Mouse (Mus musculus) liver, postnatal 0 days (tissue): ENCODE measurements around the gene Cmtm4. TPM values are rescaled to one million over a fixed set of nuclear protein-coding genes. Genes with fewer than 3 reads are reported as not detected.

Source experiments
- ATAC-seq: fragments of 200-750 bp; cut with Nextera tagmentation; 2 replicates; pipeline ENCODE4 v1.8.0; 2017; ENCODE audit warnings: mild to moderate bottlenecking, moderate library complexity
- DNase-seq: peaks from one replicate; pipeline ENCODE4 v3.0.0-alpha.2; 2016
- H3K27ac ChIP-seq: fragments of 300-500 bp; sonication (generic); 2 replicates; pipeline ENCODE4 v1.5.1; 2014; ENCODE audit warnings: antibody characterized with exemption, moderate library complexity, mild to moderate bottlenecking, low read depth
- H3K27me3 ChIP-seq: fragments of 300-500 bp; sonication (generic); 2 replicates; pipeline ENCODE4 v1.6.1; 2014; ENCODE audit warnings: low read length, control low read depth, mixed read lengths; ENCODE audit not compliant: insufficient read depth
- H3K36me3 ChIP-seq: fragments of 300-500 bp; sonication (generic); replicated peaks from 2 replicates; pipeline ENCODE4 v1.6.1; 2014; ENCODE audit warnings: mild to moderate bottlenecking, control low read depth, low read length, moderate library complexity, mixed read lengths; ENCODE audit not compliant: insufficient read depth
- H3K4me1 ChIP-seq: fragments of 300-500 bp; sonication (generic); 2 replicates; pipeline ENCODE4 v1.6.1; 2014; ENCODE audit warnings: antibody characterized with exemption, mild to moderate bottlenecking, control low read depth; ENCODE audit not compliant: insufficient read depth
- H3K4me2 ChIP-seq: fragments of 300-500 bp; sonication (generic); 2 replicates; pipeline ENCODE4 v1.6.1; 2014; ENCODE audit warnings: low read depth, mild to moderate bottlenecking, low read length, moderate library complexity, mixed read lengths
- H3K4me3 ChIP-seq: fragments of 300-500 bp; sonication (generic); 2 replicates; pipeline ENCODE4 v1.5.1; 2014; ENCODE audit warnings: low read depth, low read length
- H3K9ac ChIP-seq: fragments of 300-500 bp; sonication (generic); replicated peaks from 2 replicates; pipeline ENCODE4 v1.6.1; 2014; ENCODE audit warnings: mild to moderate bottlenecking, moderate library complexity
- H3K9me3 ChIP-seq: fragments of 300-500 bp; sonication (generic); 2 replicates; pipeline ENCODE4 v1.6.1; 2016; ENCODE audit warnings: mild to moderate bottlenecking, control low read depth, low read length, mixed read lengths
- CTCF ChIP-seq: sonication (generic); IDR thresholded peaks from 2 replicates; pipeline ENCODE4 v1.5.1; 2016; ENCODE audit warnings: antibody characterized with exemption, low read depth
- EP300 ChIP-seq: IDR thresholded peaks from 2 replicates; pipeline ENCODE4 v1.6.1; 2016; ENCODE audit warnings: antibody characterized with exemption, low read depth, mild to moderate bottlenecking
- WGBS: fragments of 180-500 bp; shearing (Covaris S2); extraction: QIAGEN DNeasy Blood & Tissue Kit; methylation state at CpG from one replicate; pipeline ENCODE4 v1.1.7; 2014; ENCODE audit not compliant: insufficient replicate concordance; 5-methylcytosine and 5-hydroxymethylcytosine counted together
- polyA plus RNA-seq: library from polyadenylated mRNA; unstranded; fragments of >200 nt; fragmentation: Nextera tagmentation; extraction: Ambion mirVana; gene quantifications from 2 replicates; pipeline ENCODE4 v1.2.1, GENCODE M21; 2015

The Cmtm4 gene
- polyA plus RNA-seq, 1 experiment from 2014 or later, result 0.94 TPM

DNA sequence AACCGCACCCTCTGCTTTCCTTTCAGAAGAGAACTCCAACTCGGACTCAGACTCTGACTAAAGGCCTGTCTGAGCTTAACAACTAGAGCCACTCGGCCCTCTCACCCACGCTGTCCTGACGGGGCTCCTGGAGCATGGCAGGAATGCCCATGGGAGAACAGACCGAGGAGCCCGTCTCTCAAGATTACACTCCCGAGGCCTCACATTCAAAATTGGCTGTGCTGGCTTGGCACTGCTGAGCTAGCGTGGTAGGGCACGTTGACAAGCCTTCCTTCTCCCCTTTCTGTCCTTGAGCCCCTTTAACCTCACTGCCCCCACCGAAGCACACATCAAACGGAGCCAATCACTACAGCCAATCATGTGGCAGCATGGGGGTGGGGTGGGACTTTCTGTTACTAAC lies 48.9 kb downstream of the Cmtm4 start:
- no peak overlapping the region for H3K4me3 ChIP-seq

DNA sequence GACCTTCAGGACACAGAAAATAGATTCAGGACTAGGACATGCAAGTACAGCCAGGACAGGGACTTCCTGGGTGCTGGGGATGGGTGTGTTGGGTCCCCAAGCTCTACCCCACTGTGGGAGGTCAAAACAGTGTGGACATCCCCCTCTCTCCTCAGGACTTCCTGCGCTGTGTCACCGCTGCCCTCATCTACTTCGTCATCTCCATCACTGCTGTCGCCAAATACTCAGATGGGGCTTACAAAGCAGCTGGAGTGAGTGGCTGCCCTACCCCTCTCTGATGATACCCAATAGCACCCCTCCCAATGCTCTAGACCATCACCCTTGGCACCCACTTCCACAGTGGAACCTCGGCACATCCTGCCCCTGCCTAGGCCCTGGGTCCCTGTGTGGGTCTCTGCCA lies 51.0 kb downstream of the Cmtm4 start:
- TF ChIP-seq CTCF, result no peak
- no peak for TF ChIP-seq EP300
- WGBS, result 77% methylated on average over 5 of the region's 5 CpGs

More for the DNA sequence above, 48.9 kb downstream of the Cmtm4 start:
- Histone ChIP-seq H3K9me3 (no peaks in the 10 kb centered on the region), H3K27ac (no peak overlapping the region), H3K27me3 (no peaks in the 10 kb centered on the region), H3K36me3 (0 out of 2 replicates have a peak, but pooled peaks cover 4% of the 10 kb centered on the region), H3K4me2 (no peak overlapping the region), H3K9ac (no peak overlapping the region), H3K4me1 (peaks cover 2% of the 10 kb centered on the region)
- WGBS, result 64% methylated on average over 12 of the region's 12 CpGs
- ATAC-seq (no peak), DNase-seq (no peak)
- TF ChIP-seq EP300 (no peak), CTCF (no peak)

DNA sequence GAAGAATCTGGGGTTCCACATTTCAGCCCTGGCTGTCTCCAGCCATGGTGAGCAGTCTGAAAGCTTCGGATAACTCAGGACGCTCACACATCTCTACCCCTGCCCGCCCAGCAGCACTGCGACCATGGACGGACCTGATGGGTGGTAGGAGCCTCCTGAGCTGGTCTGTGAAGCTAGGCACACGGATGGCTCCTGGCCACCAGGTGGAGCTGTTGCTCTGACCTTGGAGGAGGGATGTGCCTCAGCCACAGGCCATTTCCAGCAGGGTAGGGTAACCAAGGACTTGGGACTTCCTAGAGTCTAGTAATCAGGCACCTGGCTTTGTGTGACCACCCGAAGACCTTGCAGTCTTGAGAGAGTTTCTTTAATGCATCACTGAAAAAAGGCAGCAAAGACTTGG lies 51.6 kb downstream of the Cmtm4 start:
- 0 out of 2 replicates have a peak, but pooled peaks cover 4% of the 10 kb centered on the region for H3K36me3 ChIP-seq

More for the DNA sequence above, 51.0 kb downstream of the Cmtm4 start:
- no peak overlapping the region for H3K4me3 ChIP-seq
- no peaks in the 10 kb centered on the region for H3K27me3 ChIP-seq
- no peak overlapping the region for H3K9ac ChIP-seq
- H3K4me2 ChIP-seq, result no peak overlapping the region
- H3K9me3 ChIP-seq, result no peaks in the 10 kb centered on the region
- no peak for DNase-seq
- 0 out of 2 replicates have a peak, but pooled peaks cover 4% of the 10 kb centered on the region for H3K36me3 ChIP-seq
- no peak for ATAC-seq
- H3K27ac ChIP-seq, result no peak overlapping the region
- peaks cover 5% of the 10 kb centered on the region for H3K4me1 ChIP-seq

DNA sequence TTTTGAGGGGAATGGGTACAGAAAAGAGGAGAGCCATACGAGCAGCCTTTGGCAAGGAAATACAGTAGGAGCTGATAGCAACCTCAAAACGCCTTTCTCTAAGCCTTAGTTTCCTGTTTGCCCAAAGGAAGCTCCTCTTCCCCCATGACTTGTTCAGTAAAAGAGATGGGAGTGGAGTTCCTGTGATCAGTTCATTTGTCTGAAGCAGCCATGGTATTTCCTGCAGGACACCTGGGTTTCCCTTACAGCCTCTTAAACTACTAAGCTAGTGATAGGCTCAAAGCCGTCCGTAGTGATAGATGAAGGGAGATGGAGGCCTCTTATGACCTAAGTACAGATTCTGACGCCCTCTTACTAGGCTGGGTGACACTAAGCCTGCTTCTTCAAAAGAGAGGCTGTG lies 53.2 kb downstream of the Cmtm4 start:
- Histone ChIP-seq H3K9ac (no peak overlapping the region), H3K4me1 (peaks cover 5% of the 10 kb centered on the region), H3K4me2 (no peak overlapping the region), H3K9me3 (no peaks in the 10 kb centered on the region), H3K27me3 (no peaks in the 10 kb centered on the region), H3K4me3 (no peak overlapping the region), H3K36me3 (0 out of 2 replicates have a peak, but pooled peaks cover 4% of the 10 kb centered on the region), H3K27ac (no peak overlapping the region)
- 58% methylated on average over 5 of the region's 5 CpGs for WGBS
- TF ChIP-seq EP300 (no peak), CTCF (no peak)
- no peak for DNase-seq
- ATAC-seq, result no peak

More for the DNA sequence above, 51.6 kb downstream of the Cmtm4 start:
- peak; percentile 96 for TF ChIP-seq CTCF
- TF ChIP-seq EP300, result no peak
- 16% methylated on average over 7 of the region's 7 CpGs for WGBS
- Histone ChIP-seq H3K9ac (no peak overlapping the region), H3K4me3 (no peak overlapping the region), H3K9me3 (no peaks in the 10 kb centered on the region), H3K4me1 (peaks cover 5% of the 10 kb centered on the region), H3K27ac (no peak overlapping the region), H3K27me3 (no peaks in the 10 kb centered on the region), H3K4me2 (no peak overlapping the region)
- ATAC-seq, result peak; percentile 58
- DNase-seq, result peak; percentile 90

DNA sequence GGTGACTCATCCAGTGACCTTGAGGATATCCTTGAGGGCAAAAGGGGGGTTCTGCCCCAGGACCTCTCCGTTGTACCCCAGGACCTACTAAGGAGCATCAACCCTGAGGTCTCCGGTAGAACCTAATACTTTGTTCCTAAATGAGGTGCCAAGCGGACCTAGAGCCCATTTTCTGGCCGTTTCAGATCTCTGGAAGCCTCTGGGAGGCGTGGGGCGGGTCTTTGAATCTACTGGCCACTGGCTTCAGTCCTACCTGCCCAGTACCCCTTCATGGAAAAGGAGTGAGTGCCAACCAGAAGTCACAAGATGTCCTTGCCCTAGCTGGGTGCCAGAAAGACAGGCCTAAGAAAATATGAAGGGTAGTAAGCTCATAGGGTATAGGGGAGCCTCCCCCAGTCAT lies 53.9 kb downstream of the Cmtm4 start:
- Histone ChIP-seq H3K36me3 (no peaks in the 10 kb centered on the region), H3K27ac (peak overlapping the region; percentile 34; the same call in 1 of the 2 replicates), H3K9ac (no peak overlapping the region), H3K4me1 (peaks cover 5% of the 10 kb centered on the region), H3K4me2 (peak overlapping the region; percentile 78), H3K27me3 (no peaks in the 10 kb centered on the region), H3K4me3 (peak overlapping the region; percentile 51; the same call in 1 of the 2 replicates), H3K9me3 (no peaks in the 10 kb centered on the region)
- TF ChIP-seq CTCF (no peak), EP300 (no peak)
- DNase-seq (no peak), ATAC-seq (no peak)
- WGBS, result 62% methylated on average over 6 of the region's 6 CpGs

DNA sequence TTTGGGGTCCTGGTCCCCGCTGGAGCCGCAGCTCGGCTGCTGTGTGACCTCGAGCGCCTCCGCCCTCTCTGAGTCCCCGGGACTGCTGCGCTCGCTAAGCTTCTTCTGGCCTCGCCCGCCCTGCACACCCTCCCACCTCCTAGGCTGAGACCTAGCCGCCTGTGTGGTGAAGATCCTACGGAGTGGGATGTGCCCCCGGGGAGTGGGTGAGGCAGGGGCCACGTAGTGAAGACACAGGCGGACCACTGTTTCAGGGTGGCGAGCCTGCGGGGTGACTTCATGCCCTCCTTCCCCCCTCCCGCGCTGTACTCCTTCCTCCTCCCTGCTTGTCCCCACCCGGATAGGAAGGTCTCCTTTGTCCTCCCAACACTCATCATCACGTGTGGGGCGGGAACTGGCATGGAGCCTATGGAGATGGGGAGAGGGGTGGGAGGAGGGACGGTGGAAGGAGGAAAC lies 54.5 kb downstream of the Cmtm4 start:
- H3K4me3 ChIP-seq, result peak overlapping the region; percentile 51
- H3K4me2 ChIP-seq, result peak overlapping the region; percentile 78
- peak overlapping the region; percentile 85 for H3K27ac ChIP-seq
- peak; percentile 46 for ATAC-seq
- TF ChIP-seq CTCF (no peak), EP300 (no peak)
- peaks cover 5% of the 10 kb centered on the region for H3K4me1 ChIP-seq
- H3K9me3 ChIP-seq, result no peaks in the 10 kb centered on the region
- DNase-seq, result peak; percentile 70
- 2% methylated on average over 20 of the region's 24 CpGs for WGBS
- H3K27me3 ChIP-seq, result no peaks in the 10 kb centered on the region
- H3K36me3 ChIP-seq, result no peaks in the 10 kb centered on the region
- H3K9ac ChIP-seq, result peak overlapping the region; percentile 69
